Mouse (Mus musculus) hindbrain, embryonic 15.5 days (tissue): ENCODE measurements around the gene Sesn1. TPM values are rescaled to one million over a fixed set of nuclear protein-coding genes. Genes with fewer than 3 reads are reported as not detected.

Source experiments
- ATAC-seq: fragments of 200-750 bp; cut with Nextera tagmentation; 2 replicates; pipeline ENCODE4 v1.8.0; 2017; ENCODE audit warnings: low read depth, moderate number of reproducible peaks, moderate TSS enrichment; ENCODE audit not compliant: low FRiP score
- H3K27ac ChIP-seq: fragments of 300-500 bp; sonication (generic); replicated peaks from 2 replicates; pipeline ENCODE4 v1.5.1; 2015; ENCODE audit warnings: mild to moderate bottlenecking, inconsistent platforms
- H3K27me3 ChIP-seq: fragments of 300-500 bp; sonication (generic); 2 replicates; pipeline ENCODE4 v1.6.1; 2015; ENCODE audit warnings: control low read depth, inconsistent platforms
- H3K36me3 ChIP-seq: fragments of 300-500 bp; sonication (generic); 2 replicates; pipeline ENCODE4 v1.6.1; 2015; ENCODE audit warnings: control low read depth, inconsistent platforms
- H3K4me1 ChIP-seq: fragments of 300-500 bp; sonication (generic); replicated peaks from 2 replicates; pipeline ENCODE4 v1.6.1; 2015; ENCODE audit warnings: control low read depth, inconsistent platforms
- H3K4me2 ChIP-seq: fragments of 300-500 bp; sonication (generic); 2 replicates; pipeline ENCODE4 v1.6.1; 2015; ENCODE audit warnings: moderate library complexity, mild to moderate bottlenecking, inconsistent platforms
- H3K4me3 ChIP-seq: fragments of 300-500 bp; sonication (generic); 2 replicates; pipeline ENCODE4 v1.5.1; 2015; ENCODE audit warnings: mild to moderate bottlenecking, inconsistent platforms
- H3K9ac ChIP-seq: fragments of 300-500 bp; sonication (generic); 2 replicates; pipeline ENCODE4 v1.6.1; 2015; ENCODE audit warnings: inconsistent platforms
- H3K9me3 ChIP-seq: fragments of 300-500 bp; sonication (generic); 2 replicates; pipeline ENCODE4 v1.6.1; 2016; ENCODE audit warnings: control low read depth, inconsistent platforms
- WGBS: fragments of 180-500 bp; shearing (Covaris S2); methylation state at CpG from one replicate; pipeline ENCODE4 v1.1.7; 2015; 5-methylcytosine and 5-hydroxymethylcytosine counted together
- polyA plus RNA-seq: library from polyadenylated mRNA; unstranded; fragments of >200 nt; fragmentation: Nextera tagmentation; extraction: Ambion mirVana; gene quantifications from 2 replicates; pipeline ENCODE4 v1.2.1, GENCODE M21; 2015

Sesn1 gene
- polyA plus RNA-seq: 33.6 and 37.4 TPM in 2 replicates

- WGBS: under 1% methylated on average over 69 of the region's 69 CpGs
- Histone ChIP-seq H3K27ac (peak within 1 kb of the TSS; percentile 96), H3K9me3 (no peaks in the 10 kb centered on the region), H3K36me3 (no peaks in the 10 kb centered on the region), H3K4me1 (peaks cover 40% of the 10 kb centered on the region), H3K4me2 (peak within 1 kb of the TSS; percentile 81), H3K27me3 (no peaks in the 10 kb centered on the region), H3K4me3 (peak within 1 kb of the TSS; percentile 77), H3K9ac (peak within 1 kb of the TSS; percentile 84)
- peak; percentile 96 for ATAC-seq
Observed at GRCm38 (mm10) chr10:41809771-41810563, at the start of gene Sesn1, which contains the start of gene Cep57l1. Sesn1 (plus strand) TSS chr10:41809935. Cep57l1 (minus strand) TSS chr10:41809871.

GRCm38 (mm10) chr10:41760866-41761265 lies 48.9 kb upstream of the Sesn1 start:
- H3K4me2 ChIP-seq: no peak overlapping the region
- H3K9me3 ChIP-seq: no peaks in the 10 kb centered on the region
- no peak overlapping the region for H3K9ac ChIP-seq
- no peaks in the 10 kb centered on the region for H3K4me1 ChIP-seq
- WGBS: 71% methylated on average over 3 of the region's 3 CpGs
- no peaks in the 10 kb centered on the region for H3K36me3 ChIP-seq
- no peak for ATAC-seq
- no peaks in the 10 kb centered on the region for H3K27me3 ChIP-seq
- no peak overlapping the region for H3K27ac ChIP-seq
- H3K4me3 ChIP-seq: no peak overlapping the region

- ATAC-seq: no peak
- no peaks in the 10 kb centered on the region for H3K9me3 ChIP-seq
- no peaks in the 10 kb centered on the region for H3K27me3 ChIP-seq
- no peaks in the 10 kb centered on the region for H3K36me3 ChIP-seq
- H3K4me3 ChIP-seq: no peak overlapping the region
- H3K4me2 ChIP-seq: no peak overlapping the region
- H3K9ac ChIP-seq: no peak overlapping the region
- H3K4me1 ChIP-seq: no peaks in the 10 kb centered on the region
- 79% methylated on average over 3 of the region's 3 CpGs for WGBS
- no peak overlapping the region for H3K27ac ChIP-seq
Observed at GRCm38 (mm10) chr10:41763741-41764385, 45.9 kb upstream of the Sesn1 start.

GRCm38 (mm10) chr10:41765586-41765985 lies 44.1 kb upstream of the Sesn1 start:
- Histone ChIP-seq H3K4me1 (no peaks in the 10 kb centered on the region), H3K9ac (no peak overlapping the region), H3K9me3 (no peaks in the 10 kb centered on the region), H3K27me3 (no peaks in the 10 kb centered on the region), H3K4me2 (no peak overlapping the region), H3K4me3 (no peak overlapping the region), H3K36me3 (no peaks in the 10 kb centered on the region), H3K27ac (no peak overlapping the region)
- ATAC-seq: no peak
- 89% methylated on average over 4 of the region's 4 CpGs for WGBS

GRCm38 (mm10) chr10:41766280-41766679 lies 43.5 kb upstream of the Sesn1 start:
- H3K9me3 ChIP-seq: no peaks in the 10 kb centered on the region
- no peak overlapping the region for H3K4me3 ChIP-seq
- no peak overlapping the region for H3K27ac ChIP-seq
- no peaks in the 10 kb centered on the region for H3K4me1 ChIP-seq
- no peaks in the 10 kb centered on the region for H3K27me3 ChIP-seq
- H3K4me2 ChIP-seq: no peak overlapping the region
- H3K9ac ChIP-seq: no peak overlapping the region
- 83% methylated on average over 4 of the region's 4 CpGs for WGBS
- no peaks in the 10 kb centered on the region for H3K36me3 ChIP-seq
- no peak for ATAC-seq

GRCm38 (mm10) chr10:41767254-41767653 lies 42.5 kb upstream of the Sesn1 start:
- H3K9me3 ChIP-seq: no peaks in the 10 kb centered on the region

GRCm38 (mm10) chr10:41792375-41792774 lies 17.4 kb upstream of the Sesn1 start:
- Histone ChIP-seq H3K9me3 (peaks cover 3% of the 10 kb centered on the region; the same call in 1 of the 2 replicates), H3K4me2 (no peak overlapping the region), H3K27me3 (no peaks in the 10 kb centered on the region), H3K4me3 (no peak overlapping the region), H3K9ac (no peak overlapping the region), H3K4me1 (no peaks in the 10 kb centered on the region), H3K36me3 (peaks cover 11% of the 10 kb centered on the region), H3K27ac (no peak overlapping the region)
- 88% methylated on average over 6 of the region's 6 CpGs for WGBS
- no peak for ATAC-seq

More at GRCm38 (mm10) chr10:41767254-41767653, 42.5 kb upstream of the Sesn1 start:
- Histone ChIP-seq H3K36me3 (no peaks in the 10 kb centered on the region), H3K27me3 (no peaks in the 10 kb centered on the region), H3K9ac (no peak overlapping the region), H3K4me2 (no peak overlapping the region), H3K4me1 (no peaks in the 10 kb centered on the region), H3K27ac (no peak overlapping the region), H3K4me3 (no peak overlapping the region)
- WGBS: 98% methylated on average over 6 of the region's 6 CpGs
- ATAC-seq: no peak

GRCm38 (mm10) chr10:41797253-41797652 lies 12.5 kb upstream of the Sesn1 start:
- Histone ChIP-seq H3K9me3 (peaks cover 15% of the 10 kb centered on the region), H3K27ac (no peak overlapping the region), H3K27me3 (no peaks in the 10 kb centered on the region), H3K36me3 (peaks cover 57% of the 10 kb centered on the region), H3K9ac (no peak overlapping the region), H3K4me1 (no peaks in the 10 kb centered on the region), H3K4me2 (no peak overlapping the region), H3K4me3 (no peak overlapping the region)
- WGBS: 98% methylated on average over 8 of the region's 8 CpGs
- no peak for ATAC-seq

GRCm38 (mm10) chr10:41803467-41803866 lies 6.3 kb upstream of the Sesn1 start:
- H3K4me3 ChIP-seq: no peak overlapping the region
- H3K27me3 ChIP-seq: no peaks in the 10 kb centered on the region
- no peak overlapping the region for H3K9ac ChIP-seq
- H3K36me3 ChIP-seq: peaks cover 40% of the 10 kb centered on the region
- H3K4me2 ChIP-seq: no peak overlapping the region
- no peak for ATAC-seq
- peaks cover 11% of the 10 kb centered on the region for H3K9me3 ChIP-seq
- WGBS: 99% methylated on average over 8 of the region's 8 CpGs
- no peak overlapping the region for H3K27ac ChIP-seq
- H3K4me1 ChIP-seq: no peaks in the 10 kb centered on the region

- H3K27ac ChIP-seq: no peak overlapping the region
- H3K4me2 ChIP-seq: no peak overlapping the region
- ATAC-seq: no peak
- no peak overlapping the region for H3K9ac ChIP-seq
- WGBS: 92% methylated on average over 3 of the region's 3 CpGs
- H3K4me3 ChIP-seq: no peak overlapping the region
- H3K9me3 ChIP-seq: peaks cover 3% of the 10 kb centered on the region; the same call in 1 of the 2 replicates
- no peaks in the 10 kb centered on the region for H3K27me3 ChIP-seq
- peaks cover 28% of the 10 kb centered on the region for H3K36me3 ChIP-seq
- 0 out of 2 replicates have a peak, but pooled peaks cover 3% of the 10 kb centered on the region for H3K4me1 ChIP-seq
Observed at GRCm38 (mm10) chr10:41804711-41805110, 5.0 kb upstream of the Sesn1 start.

GRCm38 (mm10) chr10:41805729-41806355 lies 3.9 kb upstream of the Sesn1 start:
- Histone ChIP-seq H3K27me3 (no peaks in the 10 kb centered on the region), H3K9ac (no peak overlapping the region), H3K4me3 (no peak overlapping the region), H3K4me1 (0 out of 2 replicates have a peak, but pooled peaks cover 3% of the 10 kb centered on the region), H3K4me2 (no peak overlapping the region), H3K36me3 (peaks cover 17% of the 10 kb centered on the region), H3K9me3 (peaks cover 3% of the 10 kb centered on the region; the same call in 1 of the 2 replicates), H3K27ac (no peak overlapping the region)
- WGBS: 91% methylated on average over 2 of the region's 2 CpGs
- ATAC-seq: no peak
